ENCODE assay signal across 13 mouse cellular contexts in genomic region chr9:27074677-27075076, GRCm38 (mm10). TPM values are rescaled to one million over a fixed set of nuclear protein-coding genes. Genes with fewer than 3 reads are reported as not detected.
DNase-seq lines count a peak whose midpoint lies in the region; ATAC-seq lines count a peak whose summit lies in the region.
"Had no signal": no experiment of that assay in that cellular context is flagged by ENCODE, and none has a peak within 500 bp of the region (broad histone marks: within the 10 kb centered on the region; RNA-seq: fewer than 3 reads in every experiment).

No protein-coding gene starts in this region.

- no peaks in the 10 kb centered on the region for H3K9me3 ChIP-seq in embryonic facial prominence, embryonic 11.5 days (replicated peaks; ENCODE audit: control insufficient read depth, low read length)
- H3K9me3 ChIP-seq in embryonic facial prominence, embryonic 10.5 days, result no peaks in the 10 kb centered on the region
- H3K9me3 ChIP-seq in kidney, embryonic 14.5 days (ENCODE audit: control insufficient read depth, low read length), result no peaks in the 10 kb centered on the region
- H3K9me3 ChIP-seq: liver, embryonic 13.5 days had no signal

- peaks cover 8% of the 10 kb centered on the region for H3K36me3 ChIP-seq in embryonic facial prominence, embryonic 11.5 days (replicated peaks; ENCODE audit: control insufficient read depth, insufficient read depth, low read depth, low read length)
- peaks cover 96% of the 10 kb centered on the region for H3K36me3 ChIP-seq in embryonic facial prominence, embryonic 10.5 days (replicated peaks)
- peaks cover 79% of the 10 kb centered on the region for H3K36me3 ChIP-seq in kidney, embryonic 14.5 days (ENCODE audit: control insufficient read depth, insufficient read depth, low read length)

- no peak overlapping the region for H3K4me3 ChIP-seq in embryonic facial prominence, embryonic 11.5 days (ENCODE audit: low read depth, low read length)
- no peak overlapping the region for H3K4me3 ChIP-seq in embryonic facial prominence, embryonic 10.5 days
- H3K4me3 ChIP-seq in kidney, embryonic 14.5 days (ENCODE audit: low read length), result no peak overlapping the region
- H3K4me3 ChIP-seq: embryonic facial prominence, embryonic 12.5 days; liver, embryonic 13.5 days had no signal

- no peaks in the 10 kb centered on the region for H3K27me3 ChIP-seq in embryonic facial prominence, embryonic 11.5 days (ENCODE audit: control insufficient read depth, insufficient read depth, low read length)
- H3K27me3 ChIP-seq in embryonic facial prominence, embryonic 10.5 days (replicated peaks; ENCODE audit: low read depth, poor library complexity, severe bottlenecking), result no peaks in the 10 kb centered on the region
- H3K27me3 ChIP-seq in kidney, embryonic 14.5 days (ENCODE audit: control insufficient read depth, insufficient read depth, low read length), result no peaks in the 10 kb centered on the region
- H3K27me3 ChIP-seq: embryonic facial prominence, embryonic 12.5 days; liver, embryonic 13.5 days had no signal

- no peak overlapping the region for H3K27ac ChIP-seq in embryonic facial prominence, embryonic 11.5 days (replicated peaks; ENCODE audit: low read depth, low read length)
- no peak overlapping the region for H3K27ac ChIP-seq in embryonic facial prominence, embryonic 10.5 days (replicated peaks)
- H3K27ac ChIP-seq in kidney, embryonic 14.5 days (ENCODE audit: low read depth, low read length), result no peak overlapping the region
- H3K27ac ChIP-seq: embryonic facial prominence, embryonic 12.5 days; liver, embryonic 13.5 days; macrophage had no signal

- no peak overlapping the region for H3K4me2 ChIP-seq in embryonic facial prominence, embryonic 11.5 days (ENCODE audit: low read depth, low read length)
- H3K4me2 ChIP-seq in kidney, embryonic 14.5 days (replicated peaks; ENCODE audit: low read depth, low read length), result no peak overlapping the region
- H3K4me2 ChIP-seq: embryonic facial prominence, embryonic 12.5 days; liver, embryonic 13.5 days had no signal

- no peak overlapping the region for H3K9ac ChIP-seq in embryonic facial prominence, embryonic 11.5 days (replicated peaks; ENCODE audit: low read length)
- H3K9ac ChIP-seq in kidney, embryonic 14.5 days (ENCODE audit: low read depth, low read length), result no peak overlapping the region
- H3K9ac ChIP-seq: embryonic facial prominence, embryonic 12.5 days; liver, embryonic 13.5 days had no signal

- 71% methylated on average over 1 of the region's 1 CpGs for WGBS in embryonic facial prominence, embryonic 11.5 days
- WGBS in embryonic facial prominence, embryonic 10.5 days, result 85% methylated on average over 1 of the region's 1 CpGs
- WGBS in kidney, embryonic 14.5 days, result 84% methylated on average over 1 of the region's 1 CpGs

- H3K4me1 ChIP-seq in embryonic facial prominence, embryonic 11.5 days (ENCODE audit: control insufficient read depth, insufficient read depth, low read length), result no peaks in the 10 kb centered on the region
- no peaks in the 10 kb centered on the region for H3K4me1 ChIP-seq in embryonic facial prominence, embryonic 10.5 days
- no peaks in the 10 kb centered on the region for H3K4me1 ChIP-seq in kidney, embryonic 14.5 days (ENCODE audit: control insufficient read depth, insufficient read depth, low read length)
- H3K4me1 ChIP-seq: embryonic facial prominence, embryonic 12.5 days; liver, embryonic 13.5 days had no signal

- ATAC-seq in embryonic facial prominence, embryonic 11.5 days (replicated peaks; ENCODE audit: insufficient number of reproducible peaks, low FRiP score, low TSS enrichment, low read depth), result no peak
- no peak for ATAC-seq in kidney, embryonic 14.5 days (ENCODE audit: low FRiP score, low TSS enrichment)
- no peak for ATAC-seq in erythroid progenitor cell, adult 5-6 weeks (replicated peaks; ENCODE audit: low FRiP score, poor library complexity, severe bottlenecking)

- DNase-seq in embryonic facial prominence, embryonic 11.5 days (ENCODE audit: low spot score), result peak; percentile 35
- DNase-seq in embryonic facial prominence, embryonic 10.5 days (ENCODE audit: low spot score), result no peak
- DNase-seq in kidney, adult 9 months, result peak; percentile 13
- DNase-seq in 3T3-L1 (ENCODE audit: low read depth, low spot score) (peak; percentile 41), MN1 (ENCODE audit: low spot score) (peak; percentile 11)
- DNase-seq in right cerebral cortex, adult 18-20 months, result no peak
- DNase-seq: cerebellum, adult 18-20 months; gastrocnemius, postnatal 14 days; liver, embryonic 13.5 days had no signal

RNA-seq across cellular contexts. Expression of gene Ncapd3, which starts 44.7 kb away (rescaled TPM):
- polyA plus RNA-seq in embryonic facial prominence, embryonic 11.5 days (2014; fragmentation: Nextera tagmentation; extraction: Ambion mirVana), result 37.4 and 42.3 TPM in 2 replicates
- polyA plus RNA-seq in embryonic facial prominence, embryonic 10.5 days (2016; fragmentation: Nextera tagmentation; extraction: Ambion mirVana), result 38.1 and 42.2 TPM in 2 replicates
- polyA plus RNA-seq in kidney, embryonic 14.5 days (2014; fragmentation: Nextera tagmentation; extraction: Ambion mirVana), result 25.6 and 41.3 TPM in 2 replicates
- total RNA-seq in erythroid progenitor cell, adult 5-6 weeks (2015; ENCODE audit: low replicate concordance), result 406 and 456 TPM in 2 replicates
- total RNA-seq in erythroid progenitor cell, adult 5-6 weeks (2017; ENCODE audit: low replicate concordance), result 245 and 279 TPM in 2 replicates

RNA-seq across cellular contexts. Expression of gene Vps26b, which starts 44.8 kb away (rescaled TPM):
- polyA plus RNA-seq in embryonic facial prominence, embryonic 11.5 days (2014; fragmentation: Nextera tagmentation; extraction: Ambion mirVana), result 47.6 and 47.8 TPM in 2 replicates
- 36.2 and 37.4 TPM in 2 replicates for polyA plus RNA-seq in embryonic facial prominence, embryonic 10.5 days (2016; fragmentation: Nextera tagmentation; extraction: Ambion mirVana)
- polyA plus RNA-seq in kidney, embryonic 14.5 days (2014; fragmentation: Nextera tagmentation; extraction: Ambion mirVana), result 24.1 and 42.3 TPM in 2 replicates
- total RNA-seq in erythroid progenitor cell, adult 5-6 weeks (2015; ENCODE audit: low replicate concordance), result 10.1 and 15.1 TPM in 2 replicates
- 10.0 and 14.7 TPM in 2 replicates for total RNA-seq in erythroid progenitor cell, adult 5-6 weeks (2017; ENCODE audit: low replicate concordance)

Comparison
In these comparisons a context has a peak if more than half of its experiments do, and no peak if none do; other contexts are left out.
1. DNase-seq: peak in embryonic facial prominence, embryonic 11.5 days (single experiment), kidney, adult 9 months (single experiment), 3T3-L1 (single experiment) and MN1 (single experiment); none in embryonic facial prominence, embryonic 10.5 days (single experiment) and right cerebral cortex, adult 18-20 months (single experiment).